Mouse (Mus musculus) brain, embryonic 14.5 days (tissue): ENCODE measurements around the gene Klhdc8a.

Experiments
- CTCF ChIP-seq: fragments of 200-500 bp; IDR thresholded peaks from 2 replicates; pipeline ENCODE4 v1.5.1; 2012; ENCODE audit warnings: inconsistent platforms, mild to moderate bottlenecking, moderate library complexity, borderline replicate concordance; ENCODE audit not compliant: insufficient read depth, insufficient read length; ENCODE audit errors: extremely low read depth
- POLR2A ChIP-seq: fragments of 200-500 bp; IDR thresholded peaks from 2 replicates; pipeline ENCODE4 v1.6.1; 2012; ENCODE audit warnings: mild to moderate bottlenecking, inconsistent platforms, borderline replicate concordance; ENCODE audit not compliant: poor library complexity, insufficient read depth, insufficient read length, severe bottlenecking; ENCODE audit errors: extremely low read depth

DNA sequence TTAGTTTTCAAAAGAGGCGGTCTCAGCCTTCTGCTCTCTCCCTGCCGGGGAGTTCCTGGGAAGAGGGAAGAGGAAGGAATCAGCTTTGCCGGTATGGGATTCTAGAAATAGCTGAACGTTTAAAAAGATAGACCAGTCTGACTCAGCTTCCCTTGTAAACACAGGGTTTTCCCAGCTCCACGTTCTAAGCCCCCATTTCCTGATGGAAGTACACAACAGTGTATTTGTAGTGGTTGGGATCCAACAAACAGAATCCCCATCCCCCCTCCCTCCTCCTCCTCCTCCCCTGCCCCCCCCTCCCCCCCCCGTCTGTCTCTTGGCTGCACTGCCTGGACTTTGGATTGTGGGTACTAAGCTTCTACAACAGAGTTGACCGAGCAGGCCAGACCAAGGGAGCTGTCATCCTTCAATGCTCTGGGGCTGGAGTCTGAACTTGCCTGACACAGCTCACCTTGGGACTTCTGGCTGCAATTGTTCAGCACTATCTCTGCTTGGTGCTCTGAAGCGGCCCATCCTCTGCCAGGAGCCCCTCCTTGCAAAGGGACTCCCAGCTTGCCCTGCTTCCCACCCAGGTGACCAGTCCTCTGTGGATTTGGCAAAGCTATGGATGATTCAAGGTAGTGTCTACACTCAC lies 39.7 kb downstream of the Klhdc8a start:
- no peak for TF ChIP-seq POLR2A
- TF ChIP-seq CTCF, result no peak
